Mouse (Mus musculus): ENCODE data around the gene Grid1.

- no peak for TF ChIP-seq TCF12 (IDR thresholded peaks at IDR 0.05; ENCODE audit: insufficient read depth, poor library complexity, severe bottlenecking)
- no peak for TF ChIP-seq MYOD1 (IDR thresholded peaks at IDR 0.05; ENCODE audit: control insufficient read depth in 1 of 3, insufficient read length in 2 of 3, low read depth in 2 of 3)
- no peak for TF ChIP-seq TCF3 (IDR thresholded peaks at IDR 0.05; ENCODE audit: insufficient read length, low read depth)
- no peak for TF ChIP-seq MYOG (IDR thresholded peaks at IDR 0.05; ENCODE audit: control insufficient read depth in 1 of 3, insufficient read depth in 1 of 3, insufficient read length in 2 of 3, low read depth in 2 of 3)
- no peak for TF ChIP-seq MAX (IDR thresholded peaks at IDR 0.05; ENCODE audit: low read depth)
- no peak for TF ChIP-seq E2F4 (IDR thresholded peaks at IDR 0.05; ENCODE audit: insufficient read depth)
Observed at GRCm38 (mm10) chr14:34884611-34885010, 64.7 kb downstream of the Grid1 start.

Measured in myocyte (in vitro differentiated cells).